Mouse (Mus musculus) small intestine, adult 10 weeks (tissue): ENCODE results near the gene Pom121l2. TPM values are rescaled to one million over a fixed set of nuclear protein-coding genes. Genes with fewer than 3 reads are reported as not detected.

Experiments
- polyA plus RNA-seq: library from polyadenylated mRNA; stranded (reverse); fragments of 350-450 nt; fragmentation: Illumina TruSeq; extraction: RNeasy Lipid Tissue Mini Kit (QIAGEN cat#74804); gene quantifications from one replicate; pipeline ENCODE4 v1.2.3, GENCODE M21; 2014; ENCODE audit warnings: low replicate concordance

The Pom121l2 gene
- not detected for polyA plus RNA-seq

DNA sequence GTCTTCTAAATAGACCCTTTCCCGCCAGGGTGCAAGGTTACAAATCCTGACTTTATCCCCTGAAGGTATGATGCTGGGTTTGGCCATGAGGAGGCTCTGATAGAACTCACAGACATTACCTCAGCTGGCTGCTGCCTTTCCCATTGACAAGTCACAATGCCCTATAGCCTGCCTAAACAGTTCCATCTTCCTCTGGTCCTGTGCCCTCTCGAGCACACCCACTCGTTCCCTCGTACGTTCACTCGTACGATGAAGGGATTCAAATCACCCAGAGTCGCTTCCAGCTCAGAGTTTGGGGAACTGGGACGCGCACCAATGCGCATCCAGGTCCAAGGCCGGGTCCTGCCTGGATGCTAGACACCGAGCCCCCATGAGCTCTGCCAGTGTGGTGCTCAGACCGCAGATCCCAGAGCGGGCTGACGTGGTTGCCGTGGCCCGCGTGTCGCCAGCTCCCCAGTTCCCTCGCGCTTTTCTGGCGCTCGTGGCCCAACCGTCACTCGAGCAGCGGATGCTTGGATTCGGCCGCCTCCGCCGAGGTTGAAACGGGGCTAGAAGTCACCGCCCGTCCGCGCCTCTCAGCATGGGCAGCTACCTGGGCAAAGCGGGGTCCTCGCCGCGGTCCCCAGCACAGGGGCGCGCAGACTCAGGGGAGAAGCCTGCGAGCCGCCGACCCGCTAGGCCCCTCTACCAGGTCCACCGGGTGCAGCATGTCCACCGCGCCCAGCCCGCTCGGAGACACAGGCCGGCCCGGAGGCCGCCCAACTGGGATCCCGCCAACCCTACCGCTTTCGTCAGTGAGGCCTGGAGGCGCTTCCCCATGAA lies at the start of gene Pom121l2:
Gene Pom121l2, plus strand, starts transcription at position 214 of the 822 bp plus-strand sequence.

GRCm38 (mm10) chr13:21944926-21945740 lies 35.9 kb upstream of the Pom121l2 start, which contains the start of gene Zfp184:
Gene Zfp184, plus strand, starts transcription at chr13:21945094.

DNA sequence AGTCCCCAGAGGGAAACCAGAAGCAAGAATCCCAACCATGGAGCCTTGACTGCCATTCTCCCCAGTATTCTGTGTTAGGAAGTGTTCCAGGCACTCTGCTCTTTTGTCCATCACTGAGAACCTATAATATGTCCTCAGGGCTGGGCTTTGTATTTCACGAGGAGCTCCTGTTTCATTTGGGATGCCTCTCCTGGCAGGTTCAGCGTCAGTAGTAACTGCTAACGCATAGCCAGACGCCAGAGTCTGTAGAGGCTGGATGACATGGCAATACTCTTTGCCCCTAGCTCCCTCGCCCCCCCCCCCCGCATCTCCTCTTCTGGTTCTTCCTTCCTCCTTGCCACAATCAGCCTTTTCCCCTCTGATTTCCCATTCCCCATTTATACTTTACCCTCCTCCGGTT lies 28.6 kb downstream of the Pom121l2 start, which contains the start of gene Prss16:
Gene Prss16, minus strand, starts transcription at position 101 of the 400 bp plus-strand sequence.

GRCm38 (mm10) chr13:22035267-22036148 lies 54.5 kb downstream of the Pom121l2 start, which contains the start of the genes Hist1h2ah and Hist1h2bk:
Gene Hist1h2ah, minus strand, starts transcription at chr13:22035568.
Gene Hist1h2bk, plus strand, starts transcription at chr13:22035870.

Other genes with a start within 250 kb of the Pom121l2 start
- gene Hist1h4j, start 246.1 kb upstream of the Pom121l2 start, polyA plus RNA-seq: 1.7 TPM
- not detected for gene Hist1h4k, start 230.7 kb upstream of the Pom121l2 start, polyA plus RNA-seq
- gene Hist1h2ak, start 227.4 kb upstream of the Pom121l2 start, polyA plus RNA-seq: not detected
- not detected for gene Hist1h2bn, start 227.1 kb upstream of the Pom121l2 start, polyA plus RNA-seq
- not detected for gene Hist1h1b, start 200.6 kb upstream of the Pom121l2 start, polyA plus RNA-seq
- not detected for gene Hist1h3i, start 197.8 kb upstream of the Pom121l2 start, polyA plus RNA-seq
- not detected for gene Hist1h2an, start 194.0 kb upstream of the Pom121l2 start, polyA plus RNA-seq
- gene Hist1h2bp, start 193.7 kb upstream of the Pom121l2 start, polyA plus RNA-seq: not detected
- gene Hist1h2bq, start 171.0 kb upstream of the Pom121l2 start, polyA plus RNA-seq: 1.1 TPM
- gene Hist1h2ao, start 170.7 kb upstream of the Pom121l2 start, polyA plus RNA-seq: not detected
- not detected for gene Hist1h4m, start 169.4 kb upstream of the Pom121l2 start, polyA plus RNA-seq
- not detected for gene Hist1h4n, start 149.0 kb upstream of the Pom121l2 start, polyA plus RNA-seq
- gene Hist1h2ap, start 147.7 kb upstream of the Pom121l2 start, polyA plus RNA-seq: not detected
- 0.85 TPM for gene Hist1h2br, start 147.5 kb upstream of the Pom121l2 start, polyA plus RNA-seq
- 0.93 TPM for gene Zfp184, start 36.1 kb upstream of the Pom121l2 start, polyA plus RNA-seq
- gene Prss16, start 28.5 kb downstream of the Pom121l2 start, polyA plus RNA-seq: 0.74 TPM
- gene Hist1h2ah, start 54.4 kb downstream of the Pom121l2 start, polyA plus RNA-seq: not detected
- not detected for gene Hist1h2bk, start 54.7 kb downstream of the Pom121l2 start, polyA plus RNA-seq
- 2.1 TPM for gene Hist1h4i, start 60.2 kb downstream of the Pom121l2 start, polyA plus RNA-seq
- gene Hist1h2ag, start 61.8 kb downstream of the Pom121l2 start, polyA plus RNA-seq: not detected
- not detected for gene Hist1h2bj, start 62.0 kb downstream of the Pom121l2 start, polyA plus RNA-seq
- gene Vmn1r188, start 103.2 kb downstream of the Pom121l2 start, polyA plus RNA-seq: not detected
- gene Vmn1r189, start 124.6 kb downstream of the Pom121l2 start, polyA plus RNA-seq: not detected
- not detected for gene Vmn1r191, start 202.8 kb downstream of the Pom121l2 start, polyA plus RNA-seq
- gene Vmn1r192, start 209.9 kb downstream of the Pom121l2 start, polyA plus RNA-seq: not detected
- not detected for gene Vmn1r193, start 242.0 kb downstream of the Pom121l2 start, polyA plus RNA-seq